Mouse (Mus musculus): ENCODE results near the gene Tmprss9. TPM values are rescaled to one million over a fixed set of nuclear protein-coding genes. Genes with fewer than 3 reads are reported as not detected.

The Tmprss9 gene
- total and polyA plus RNA-seq, 3 experiments = 0.15 to 0.25 TPM; not detected in 1

DNA sequence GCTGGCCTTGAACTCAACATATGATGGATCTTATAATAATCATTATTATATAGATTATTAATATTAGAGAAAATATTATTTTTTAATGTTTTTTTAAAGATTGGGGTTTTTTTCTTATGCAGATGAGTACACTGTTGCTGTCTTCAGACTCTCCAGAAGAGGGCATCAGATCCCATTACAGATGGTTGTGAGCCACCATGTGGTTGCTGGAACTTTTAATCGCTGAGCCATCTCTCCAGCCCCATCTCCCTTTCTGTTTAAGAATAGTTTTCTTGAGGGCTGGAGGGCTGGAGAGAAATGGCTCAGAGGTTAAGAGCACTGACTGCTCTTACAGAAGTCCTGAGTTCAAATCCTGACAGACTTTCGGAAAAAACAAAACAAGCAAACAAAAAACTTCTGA lies 49.7 kb upstream of the Tmprss9 start (continued):
- TF ChIP-seq ZKSCAN1 (IDR thresholded peaks at IDR 0.05; ENCODE audit: low read depth, low read length) (no peak), GATA1 (IDR thresholded peaks at IDR 0.05; ENCODE audit: low read depth, low read length) (no peak), ELF1 (IDR thresholded peaks at IDR 0.05; ENCODE audit: low read depth, low read length) (no peak), POLR2AphosphoS5 (IDR thresholded peaks at IDR 0.05; ENCODE audit: borderline replicate concordance, low read depth, low read length) (no peak), NRF1 (IDR thresholded peaks at IDR 0.05; ENCODE audit: insufficient read depth, low read depth, low read length, poor library complexity, severe bottlenecking) (no peak), RCOR1 (IDR thresholded peaks at IDR 0.05; ENCODE audit: low read depth, low read length) (no peak), MAX (IDR thresholded peaks at IDR 0.05; ENCODE audit: low read length) (0 out of 2 replicates have a peak, but pooled peaks have one; percentile 36), CHD2 (IDR thresholded peaks at IDR 0.05; ENCODE audit: low read length) (no peak), TBP (IDR thresholded peaks at IDR 0.05; ENCODE audit: low read depth, low read length) (peak; percentile 83), MYC (IDR thresholded peaks at IDR 0.05; ENCODE audit: low read depth, low read length) (peak; percentile 98), POLR2A (IDR thresholded peaks at IDR 0.05; ENCODE audit: control insufficient read depth in 1 of 2, insufficient read depth in 1 of 2, low read depth in 1 of 2, low read length in 2 of 2, poor library complexity in 1 of 2) (peak in 1 of 2 experiments; percentile 37; a peak in 1 of 4 replicates), MYB (IDR thresholded peaks at IDR 0.05; ENCODE audit: low read depth, low read length) (no peak), MXI1 (IDR thresholded peaks at IDR 0.05; ENCODE audit: low read depth, low read length) (peak; percentile 68; the same call in 1 of the 2 replicates), NELFE (IDR thresholded peaks at IDR 0.05; ENCODE audit: low read depth, low read length) (no peak), POLR2AphosphoS2 (IDR thresholded peaks at IDR 0.05; ENCODE audit: low read length) (no peak), USF2 (IDR thresholded peaks at IDR 0.05; ENCODE audit: borderline replicate concordance in 1 of 2, insufficient read depth in 1 of 2, low read depth in 1 of 2, low read length in 2 of 2) (no peak), SMC3 (IDR thresholded peaks at IDR 0.05; ENCODE audit: low read depth, low read length) (peak; percentile 69), ZC3H11A (IDR thresholded peaks at IDR 0.05; ENCODE audit: low read depth, low read length) (peak; percentile 41)

DNA sequence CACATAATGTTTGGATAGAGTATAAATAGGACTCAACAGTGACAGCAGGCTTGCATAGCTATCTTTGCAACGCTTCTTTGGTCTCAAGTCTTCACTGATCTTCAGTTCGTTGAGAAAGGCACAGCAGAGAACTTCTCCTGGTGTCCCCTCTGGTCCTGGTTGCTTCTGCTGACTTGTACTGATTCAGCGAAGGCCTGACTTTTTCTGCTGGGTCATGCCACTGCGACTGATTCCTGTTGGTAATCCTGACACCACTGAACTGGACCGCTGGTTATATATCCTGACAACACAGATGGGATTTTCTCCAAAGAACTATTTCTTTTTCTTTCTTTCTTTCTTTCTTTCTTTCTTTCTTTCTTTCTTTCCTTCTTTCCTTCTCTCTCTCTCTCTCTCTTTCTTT lies 49.1 kb upstream of the Tmprss9 start:
- Histone ChIP-seq H3K27me3 (ENCODE audit: control insufficient read depth in 1 of 2, insufficient read depth in 2 of 2, low read length in 2 of 2) (no peaks in the 10 kb centered on the region), H3K9ac (ENCODE audit: control insufficient read depth, low read depth, low read length, poor library complexity, severe bottlenecking) (peak overlapping the region; percentile 42), H3K4me1 (ENCODE audit: control insufficient read depth in 1 of 2, insufficient read depth in 2 of 2, low read length in 2 of 2) (peaks cover 7 to 23% of the 10 kb centered on the region in 2 experiments), H3K4me3 (ENCODE audit: control insufficient read depth in 1 of 2, insufficient read depth in 1 of 2, low read depth in 2 of 2, low read length in 2 of 2) (peak overlapping the region; percentile 9 to 44; a peak in 3 of 4 replicates), H3K9me3 (replicated peaks; ENCODE audit: insufficient read depth, low read length) (no peaks in the 10 kb centered on the region), H3K36me3 (ENCODE audit: control insufficient read depth in 1 of 2, insufficient read depth in 2 of 2, low read length in 2 of 2) (peaks cover 0 to 16% of the 10 kb centered on the region in 2 experiments; a peak in 2 of 4 replicates), H3K79me2 (ENCODE audit: control insufficient read depth, insufficient read depth, low read length, poor library complexity) (peaks cover 9% of the 10 kb centered on the region), H3K27ac (ENCODE audit: control insufficient read depth, low read depth, low read length) (peak overlapping the region; percentile 35)
- DNase-seq (ENCODE audit: low read depth, low spot score) = no peak
- TF ChIP-seq ELF1 (IDR thresholded peaks at IDR 0.05; ENCODE audit: low read depth, low read length) = no peak
- TF ChIP-seq MAZ (IDR thresholded peaks at IDR 0.05; ENCODE audit: low read depth, low read length) = no peak
- no peak for TF ChIP-seq ZC3H11A (IDR thresholded peaks at IDR 0.05; ENCODE audit: low read depth, low read length)
- no peak for TF ChIP-seq TAL1 (IDR thresholded peaks at IDR 0.05; ENCODE audit: low read length)
- no peak for TF ChIP-seq MYC (IDR thresholded peaks at IDR 0.05; ENCODE audit: low read depth, low read length)
